Mouse (Mus musculus): ENCODE measurements around the gene Lypla2. TPM values are rescaled to one million over a fixed set of nuclear protein-coding genes. Genes with fewer than 3 reads are reported as not detected.

The Lypla2 gene
- polyA plus RNA-seq, 1 experiment: 167 TPM

DNA sequence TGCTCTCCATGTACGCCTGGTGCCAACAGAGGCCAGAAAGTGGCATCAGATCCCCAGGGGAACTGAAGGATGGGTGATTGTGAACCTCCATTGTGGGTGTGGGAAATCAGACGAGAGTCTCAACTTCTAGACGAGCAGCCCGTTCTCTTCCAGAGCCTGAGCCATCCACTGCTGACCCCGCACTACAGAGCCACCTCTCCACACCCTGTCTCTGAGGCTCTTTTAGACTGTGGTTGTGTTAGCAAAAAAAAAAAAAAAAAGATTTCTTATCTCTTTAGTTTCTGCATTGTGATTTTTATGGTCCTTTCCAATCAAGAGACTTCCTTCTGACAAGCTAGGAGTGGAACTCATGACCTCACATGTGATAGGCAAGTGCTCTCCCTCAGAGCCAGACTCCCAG lies 43.0 kb downstream of the Lypla2 start:
- DNase-seq (ENCODE audit: low read depth): no peak
- TF ChIP-seq POLR2A (IDR thresholded peaks at IDR 0.05; ENCODE audit: borderline replicate concordance, extremely low read depth, insufficient read depth, insufficient read length, poor library complexity, severe bottlenecking): no peak
- TF ChIP-seq CTCF (IDR thresholded peaks at IDR 0.05; ENCODE audit: borderline replicate concordance, extremely low read depth, insufficient read depth, insufficient read length): no peak

DNA sequence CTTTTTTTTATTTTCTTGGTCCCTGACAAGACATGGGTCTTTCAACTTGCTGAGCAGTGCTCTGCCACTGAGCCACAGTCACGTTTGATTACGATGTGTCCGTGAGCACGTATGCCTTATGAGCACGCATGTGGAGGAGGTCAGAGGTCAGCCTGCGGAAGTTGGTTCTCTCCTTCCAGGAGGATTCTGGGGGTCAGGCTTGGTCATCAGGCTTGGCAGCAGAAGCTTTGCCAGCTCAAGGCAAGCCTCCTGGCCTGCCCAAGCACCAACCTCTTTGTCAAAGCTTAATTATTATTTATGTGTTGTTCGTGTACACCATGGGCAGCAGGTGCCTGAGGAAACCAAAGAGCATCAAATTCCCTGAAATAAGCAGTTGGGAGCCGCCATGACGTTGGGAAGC lies 44.0 kb downstream of the Lypla2 start:
- DNase-seq (ENCODE audit: low read depth): no peak
- TF ChIP-seq CTCF (IDR thresholded peaks at IDR 0.05; ENCODE audit: borderline replicate concordance, extremely low read depth, insufficient read depth, insufficient read length) (no peak), POLR2A (IDR thresholded peaks at IDR 0.05; ENCODE audit: borderline replicate concordance, extremely low read depth, insufficient read depth, insufficient read length, poor library complexity, severe bottlenecking) (no peak)

DNA sequence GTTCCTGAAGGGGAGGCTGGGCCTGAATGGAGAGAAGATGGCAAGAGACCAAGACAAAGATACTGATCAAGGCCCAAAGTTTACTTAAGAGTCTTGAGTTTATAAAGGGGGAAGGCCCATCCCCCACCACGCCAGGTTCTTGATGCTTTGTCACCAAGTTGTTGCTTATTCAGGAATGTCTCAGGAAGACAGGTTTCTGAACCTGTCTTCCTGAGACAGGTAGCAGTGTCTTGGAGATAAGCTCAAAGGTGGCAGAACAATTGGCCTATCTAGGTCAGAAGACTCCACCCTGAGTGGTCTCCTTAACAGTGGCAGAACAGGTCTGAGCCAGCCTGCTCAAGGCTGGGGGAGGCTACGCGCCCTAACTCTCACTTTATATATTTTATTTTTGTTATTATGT lies 45.6 kb downstream of the Lypla2 start:
- no peak for DNase-seq (ENCODE audit: low read depth)
- no peak for TF ChIP-seq POLR2A (IDR thresholded peaks at IDR 0.05; ENCODE audit: borderline replicate concordance, extremely low read depth, insufficient read depth, insufficient read length, poor library complexity, severe bottlenecking)
- TF ChIP-seq CTCF (IDR thresholded peaks at IDR 0.05; ENCODE audit: borderline replicate concordance, extremely low read depth, insufficient read depth, insufficient read length): no peak

DNA sequence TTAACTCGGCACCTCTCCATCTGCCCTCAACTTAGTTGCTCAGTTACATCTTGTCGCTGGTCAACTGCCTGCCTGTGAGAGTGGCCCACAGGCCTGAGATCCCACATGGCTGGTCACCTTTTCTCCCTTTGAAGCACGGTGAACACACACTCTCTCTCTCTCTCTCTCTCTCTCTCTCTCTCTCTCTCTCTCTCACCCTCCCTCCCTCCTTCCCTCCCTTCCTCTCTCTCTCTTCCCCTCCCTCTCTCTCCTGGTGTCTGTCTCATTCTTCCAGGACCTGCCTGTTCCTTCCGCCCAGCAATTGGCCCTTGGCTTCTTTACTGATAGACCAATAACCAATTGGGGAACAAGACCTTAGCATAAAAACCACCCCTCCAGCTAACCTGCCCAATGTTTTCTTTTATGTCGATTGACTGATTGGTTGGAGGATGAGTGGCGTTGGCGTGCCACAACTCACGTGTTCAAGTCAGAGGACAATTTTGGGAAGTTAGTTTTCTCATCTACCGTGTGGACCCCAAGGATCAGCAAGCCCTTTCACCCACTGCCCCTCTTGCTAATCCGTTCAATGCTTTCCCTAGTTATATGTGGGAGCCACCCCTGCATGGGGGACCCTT lies 46.1 kb downstream of the Lypla2 start:
- TF ChIP-seq CTCF (IDR thresholded peaks at IDR 0.05; ENCODE audit: borderline replicate concordance, extremely low read depth, insufficient read depth, insufficient read length) (no peak), POLR2A (IDR thresholded peaks at IDR 0.05; ENCODE audit: borderline replicate concordance, extremely low read depth, insufficient read depth, insufficient read length, poor library complexity, severe bottlenecking) (no peak)
- no peak for DNase-seq (ENCODE audit: low read depth)

DNA sequence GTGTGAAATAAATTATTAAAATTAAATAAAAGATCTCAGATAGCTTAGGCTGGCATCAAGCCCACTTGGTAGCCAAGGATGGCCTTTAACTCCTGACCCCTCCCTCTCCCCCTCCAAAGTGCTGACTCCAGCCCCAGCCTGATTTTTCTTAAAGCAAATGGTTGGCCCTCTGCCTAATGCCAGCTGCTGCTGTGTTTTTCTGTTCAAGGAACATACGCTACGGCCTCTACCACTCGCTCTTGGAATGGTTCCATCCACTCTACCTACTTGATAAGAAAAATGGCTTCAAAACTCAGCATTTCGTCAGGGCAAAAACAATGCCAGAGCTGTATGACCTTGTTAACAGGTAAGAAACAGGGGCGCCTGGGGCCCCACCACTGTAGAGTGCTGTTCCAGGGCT lies 47.1 kb downstream of the Lypla2 start:
- peak; percentile 59 for DNase-seq (ENCODE audit: low read depth)
- TF ChIP-seq CTCF (IDR thresholded peaks at IDR 0.05; ENCODE audit: borderline replicate concordance, extremely low read depth, insufficient read depth, insufficient read length): no peak
- TF ChIP-seq POLR2A (IDR thresholded peaks at IDR 0.05; ENCODE audit: borderline replicate concordance, extremely low read depth, insufficient read depth, insufficient read length, poor library complexity, severe bottlenecking): no peak

DNA sequence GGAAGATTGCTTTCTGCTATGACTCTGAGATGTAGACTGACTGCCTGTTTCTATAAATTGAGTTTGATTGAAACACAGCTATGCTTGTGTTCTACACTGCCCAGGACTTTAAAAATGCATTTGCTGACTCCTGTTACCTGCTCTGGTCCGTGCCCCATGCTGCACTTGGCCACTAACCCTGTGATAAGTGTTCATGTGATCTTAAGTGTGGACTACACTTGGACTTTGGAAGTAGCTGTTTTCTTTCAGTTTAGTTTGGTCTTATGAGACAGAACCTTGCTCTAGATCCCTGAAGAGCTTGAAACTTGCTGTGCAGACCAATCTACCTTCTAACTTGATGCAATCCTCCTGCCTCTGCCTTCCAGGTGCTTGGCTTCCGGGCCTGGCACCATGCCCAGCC lies 48.0 kb downstream of the Lypla2 start:
- TF ChIP-seq POLR2A (IDR thresholded peaks at IDR 0.05; ENCODE audit: borderline replicate concordance, extremely low read depth, insufficient read depth, insufficient read length, poor library complexity, severe bottlenecking): no peak
- TF ChIP-seq CTCF (IDR thresholded peaks at IDR 0.05; ENCODE audit: borderline replicate concordance, extremely low read depth, insufficient read depth, insufficient read length): no peak

DNA sequence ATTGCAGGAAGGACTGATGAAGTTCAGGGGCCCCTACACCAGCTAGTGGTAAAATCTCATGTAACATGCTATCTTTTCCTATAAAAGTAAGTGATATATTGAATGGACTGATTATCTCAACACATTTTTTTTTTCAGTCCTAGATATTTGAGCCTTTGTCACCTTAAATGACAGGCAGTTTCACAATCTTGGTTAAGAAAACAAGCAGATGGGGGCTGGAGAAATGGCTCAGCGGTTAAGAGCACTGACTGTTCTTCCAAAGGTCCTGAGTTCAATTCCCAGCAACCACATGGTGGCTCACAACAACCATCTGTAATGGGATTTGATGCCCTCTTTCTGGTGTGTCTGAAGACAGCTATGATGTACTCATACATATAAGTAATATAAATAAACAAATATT lies 50.2 kb downstream of the Lypla2 start:
- no peak for DNase-seq (ENCODE audit: low read depth)
- TF ChIP-seq CTCF (IDR thresholded peaks at IDR 0.05; ENCODE audit: borderline replicate concordance, extremely low read depth, insufficient read depth, insufficient read length) (no peak), POLR2A (IDR thresholded peaks at IDR 0.05; ENCODE audit: borderline replicate concordance, extremely low read depth, insufficient read depth, insufficient read length, poor library complexity, severe bottlenecking) (no peak)

More for the DNA sequence above, 48.0 kb downstream of the Lypla2 start:
- no peak for DNase-seq (ENCODE audit: low read depth)

DNA sequence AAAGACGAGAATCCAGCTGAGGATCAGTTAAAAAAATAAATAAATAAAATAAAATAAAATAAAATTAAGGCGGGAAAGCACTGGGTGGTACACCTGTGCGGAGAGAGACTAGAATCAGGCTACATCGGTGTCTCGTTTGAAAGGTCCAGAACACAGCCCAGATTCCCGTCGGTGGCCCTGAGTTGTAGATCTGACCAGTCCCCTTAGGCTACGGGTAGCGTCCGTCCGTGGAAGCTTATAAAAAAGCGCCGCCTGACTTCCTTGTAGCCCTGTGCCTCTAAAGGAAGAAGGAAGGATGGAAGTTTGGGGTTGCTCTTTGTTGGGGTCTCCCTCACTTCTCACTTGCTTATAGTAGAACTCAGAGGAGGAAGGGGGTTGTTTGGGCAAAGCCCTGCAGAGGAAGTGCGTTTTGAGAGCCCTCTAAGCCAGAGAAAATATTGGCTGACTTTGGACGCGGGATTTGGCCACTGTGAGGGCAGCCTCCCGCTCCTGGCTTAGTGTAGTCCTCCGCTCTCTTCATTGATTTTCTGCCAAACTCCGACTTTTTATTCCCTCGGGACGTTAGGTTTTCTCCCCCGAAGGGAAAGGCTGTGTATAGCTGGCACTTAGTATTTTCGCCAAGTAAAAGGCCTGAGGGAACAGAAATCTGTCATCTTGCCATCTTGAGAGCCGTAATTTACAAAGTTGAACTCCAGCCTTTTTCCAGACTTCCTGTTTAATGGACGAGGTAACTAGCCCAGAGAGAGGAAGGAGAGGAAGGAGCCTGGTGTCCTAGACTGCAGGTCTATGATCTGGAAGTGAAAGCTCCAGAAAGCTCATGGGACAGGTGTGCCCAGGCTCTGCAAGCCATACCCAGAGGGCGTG lies 50.9 kb downstream of the Lypla2 start:
- TF ChIP-seq CTCF (IDR thresholded peaks at IDR 0.05; ENCODE audit: borderline replicate concordance, extremely low read depth, insufficient read depth, insufficient read length) (no peak), POLR2A (IDR thresholded peaks at IDR 0.05; ENCODE audit: borderline replicate concordance, extremely low read depth, insufficient read depth, insufficient read length, poor library complexity, severe bottlenecking) (no peak)
- peak; percentile 35 for DNase-seq (ENCODE audit: low read depth)

DNA sequence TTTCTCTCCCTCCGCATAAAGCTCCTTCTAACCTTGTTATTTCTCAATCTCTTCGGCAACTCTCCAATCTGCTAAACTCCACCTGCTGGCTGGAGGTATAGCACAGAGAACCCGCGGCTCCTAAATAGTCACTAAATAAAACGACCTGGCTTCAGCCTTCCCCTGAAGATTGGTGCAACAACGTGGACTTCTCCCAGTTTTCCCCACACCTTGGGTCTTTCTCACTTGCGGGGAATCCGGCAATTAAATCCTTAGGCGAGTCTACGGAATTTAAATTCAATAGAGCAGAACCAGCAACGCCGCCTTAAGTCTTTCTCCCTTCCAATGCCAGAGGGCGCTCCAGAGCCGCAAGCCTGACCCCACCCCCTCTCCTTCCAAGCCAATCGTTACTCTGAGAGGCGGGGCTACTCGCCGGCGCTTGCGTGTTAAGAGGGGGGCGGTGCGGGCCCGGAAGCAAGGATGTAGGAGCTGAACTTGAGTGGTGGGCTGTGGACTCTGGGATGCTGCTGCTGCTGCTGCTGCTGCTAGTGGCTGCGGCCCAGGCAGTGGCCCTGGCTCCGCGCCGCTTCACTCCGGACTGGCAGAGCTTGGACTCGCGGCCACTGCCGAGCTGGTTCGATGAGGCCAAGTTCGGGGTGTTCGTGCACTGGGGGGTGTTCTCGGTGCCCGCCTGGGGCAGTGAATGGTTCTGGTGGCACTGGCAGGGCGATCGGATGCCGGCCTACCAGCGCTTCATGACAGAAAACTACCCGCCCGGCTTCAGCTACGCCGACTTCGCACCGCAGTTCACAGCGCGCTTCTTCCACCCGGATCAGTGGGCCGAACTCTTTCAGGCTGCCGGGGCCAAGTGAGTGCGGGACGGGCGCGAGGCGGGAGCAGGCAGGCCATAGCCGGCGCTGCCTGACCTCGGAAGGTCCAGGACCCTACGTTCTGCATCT lies 51.9 kb downstream of the Lypla2 start, which contains the start of gene Fuca1:
Fuca1 (plus strand) TSS at position 432 of the 938 bp plus-strand sequence.
- TF ChIP-seq CTCF (IDR thresholded peaks at IDR 0.05; ENCODE audit: borderline replicate concordance, extremely low read depth, insufficient read depth, insufficient read length): peak; percentile 81
- TF ChIP-seq POLR2A (IDR thresholded peaks at IDR 0.05; ENCODE audit: borderline replicate concordance, extremely low read depth, insufficient read depth, insufficient read length, poor library complexity, severe bottlenecking): peak; percentile 76; the same call in 1 of the 2 replicates

DNA sequence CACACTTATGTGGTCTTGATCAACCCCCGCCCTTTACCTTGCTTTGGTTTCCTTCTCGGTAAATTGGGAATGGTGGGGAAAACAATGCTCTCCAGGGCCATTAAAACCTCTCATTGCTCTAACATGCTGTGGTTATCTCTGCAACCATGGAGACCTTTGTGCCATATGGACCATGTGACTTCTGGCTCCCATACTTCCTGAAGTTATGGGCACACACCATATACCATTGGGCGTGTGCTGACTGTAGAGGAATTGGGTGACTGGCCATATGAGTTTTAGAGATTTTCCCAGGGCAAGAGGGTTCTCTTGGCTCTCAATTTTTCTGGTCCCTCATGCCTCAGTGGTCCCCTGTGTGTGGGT lies 53.2 kb downstream of the Lypla2 start:
- DNase-seq (ENCODE audit: low read depth): no peak
- TF ChIP-seq CTCF (IDR thresholded peaks at IDR 0.05; ENCODE audit: borderline replicate concordance, extremely low read depth, insufficient read depth, insufficient read length): no peak
- TF ChIP-seq POLR2A (IDR thresholded peaks at IDR 0.05; ENCODE audit: borderline replicate concordance, extremely low read depth, insufficient read depth, insufficient read length, poor library complexity, severe bottlenecking): no peak

More for the DNA sequence above, 51.9 kb downstream of the Lypla2 start, which contains the start of gene Fuca1:
- DNase-seq (ENCODE audit: low read depth): peak; percentile 99

All from brain, embryonic 14.5 days (tissue).